Mouse (Mus musculus) bone marrow macrophage, adult 2 months (primary cell): ENCODE results near the gene Sema3a. TPM values are rescaled to one million over a fixed set of nuclear protein-coding genes. Genes with fewer than 3 reads are reported as not detected.

Source experiments
- H3K27ac ChIP-seq: 2 replicates; pipeline ENCODE4 v1.5.1; 2012; ENCODE audit warnings: low read depth, low read length; ENCODE audit not compliant: insufficient read depth
- H3K4me1 ChIP-seq: 2 replicates; pipeline ENCODE4 v1.6.1; 2012; ENCODE audit warnings: low read length; ENCODE audit not compliant: control insufficient read depth, insufficient read depth
- H3K4me3 ChIP-seq: 2 replicates; pipeline ENCODE4 v1.5.1; 2012; ENCODE audit warnings: mild to moderate bottlenecking, low read length, moderate library complexity; ENCODE audit not compliant: insufficient read depth
- CTCF ChIP-seq: IDR thresholded peaks from 2 replicates; pipeline ENCODE4 v1.5.1; 2012; ENCODE audit warnings: low read depth, mild to moderate bottlenecking, low read length, moderate library complexity
- POLR2A ChIP-seq: IDR thresholded peaks from 2 replicates; pipeline ENCODE4 v1.6.1; 2012; ENCODE audit warnings: mild to moderate bottlenecking, low read depth, low read length, borderline replicate concordance
- polyA plus RNA-seq: library from polyadenylated mRNA; stranded (reverse); fragments of >200 nt; gene quantifications from 2 replicates; pipeline ENCODE4 v1.2.4, GENCODE M21; 2012; ENCODE audit not compliant: missing spikeins, insufficient read depth, insufficient read length

The Sema3a gene
- polyA plus RNA-seq, 1 experiment, result not detected

GRCm38 (mm10) chr5:13313977-13314376 lies 188.8 kb downstream of the Sema3a start:
- TF ChIP-seq CTCF, result no peak
- TF ChIP-seq POLR2A, result no peak
- Histone ChIP-seq H3K4me3 (no peak overlapping the region), H3K4me1 (no peaks in the 10 kb centered on the region), H3K27ac (no peak overlapping the region)

GRCm38 (mm10) chr5:13318728-13319429 lies 193.7 kb downstream of the Sema3a start:
- no peak for TF ChIP-seq POLR2A
- no peak for TF ChIP-seq CTCF
- no peaks in the 10 kb centered on the region for H3K4me1 ChIP-seq
- no peak overlapping the region for H3K4me3 ChIP-seq
- H3K27ac ChIP-seq, result no peak overlapping the region

GRCm38 (mm10) chr5:13320138-13320537 lies 194.9 kb downstream of the Sema3a start:
- Histone ChIP-seq H3K4me1 (no peaks in the 10 kb centered on the region), H3K4me3 (no peak overlapping the region), H3K27ac (no peak overlapping the region)
- TF ChIP-seq POLR2A, result no peak
- no peak for TF ChIP-seq CTCF

- Histone ChIP-seq H3K27ac (no peak overlapping the region), H3K4me3 (no peak overlapping the region), H3K4me1 (no peaks in the 10 kb centered on the region)
- TF ChIP-seq POLR2A (no peak), CTCF (no peak)
Measured at GRCm38 (mm10) chr5:13327281-13327680, 202.1 kb downstream of the Sema3a start.

- no peaks in the 10 kb centered on the region for H3K4me1 ChIP-seq
- no peak overlapping the region for H3K27ac ChIP-seq
- H3K4me3 ChIP-seq, result no peak overlapping the region
- no peak for TF ChIP-seq POLR2A
Measured at GRCm38 (mm10) chr5:13331412-13331811, 206.2 kb downstream of the Sema3a start.

GRCm38 (mm10) chr5:13337665-13338064 lies 212.5 kb downstream of the Sema3a start:
- no peak for TF ChIP-seq POLR2A
- no peak for TF ChIP-seq CTCF
- no peak overlapping the region for H3K27ac ChIP-seq
- H3K4me3 ChIP-seq, result no peak overlapping the region
- H3K4me1 ChIP-seq, result no peaks in the 10 kb centered on the region

GRCm38 (mm10) chr5:13347068-13347467 lies 221.9 kb downstream of the Sema3a start:
- TF ChIP-seq POLR2A (no peak), CTCF (no peak)
- no peaks in the 10 kb centered on the region for H3K4me1 ChIP-seq
- no peak overlapping the region for H3K4me3 ChIP-seq
- no peak overlapping the region for H3K27ac ChIP-seq

- no peaks in the 10 kb centered on the region for H3K4me1 ChIP-seq
- no peak overlapping the region for H3K27ac ChIP-seq
- no peak overlapping the region for H3K4me3 ChIP-seq
- TF ChIP-seq POLR2A, result no peak
- no peak for TF ChIP-seq CTCF
Measured at GRCm38 (mm10) chr5:13351611-13352010, 226.4 kb downstream of the Sema3a start.

GRCm38 (mm10) chr5:13352995-13353394 lies 227.8 kb downstream of the Sema3a start:
- TF ChIP-seq CTCF (no peak), POLR2A (no peak)
- H3K27ac ChIP-seq, result no peak overlapping the region
- no peak overlapping the region for H3K4me3 ChIP-seq
- H3K4me1 ChIP-seq, result no peaks in the 10 kb centered on the region

- no peak overlapping the region for H3K27ac ChIP-seq
- TF ChIP-seq CTCF (no peak), POLR2A (no peak)
- H3K4me3 ChIP-seq, result no peak overlapping the region
- no peaks in the 10 kb centered on the region for H3K4me1 ChIP-seq
Measured at GRCm38 (mm10) chr5:13353539-13353938, 228.3 kb downstream of the Sema3a start.

- TF ChIP-seq CTCF, result no peak
- no peak for TF ChIP-seq POLR2A
- no peaks in the 10 kb centered on the region for H3K4me1 ChIP-seq
- H3K4me3 ChIP-seq, result no peak overlapping the region
- no peak overlapping the region for H3K27ac ChIP-seq
Measured at GRCm38 (mm10) chr5:13354913-13355312, 229.7 kb downstream of the Sema3a start.
